Mouse (Mus musculus) embryonic facial prominence, embryonic 14.5 days (tissue): Measurements from ENCODE around the gene Ppp4r4. TPM values are rescaled to one million over a fixed set of nuclear protein-coding genes. Genes with fewer than 3 reads are reported as not detected.

Experiments
- ATAC-seq: fragments of 200-750 bp; cut with Nextera tagmentation; 2 replicates; pipeline ENCODE4 v1.8.0; 2017; ENCODE audit warnings: low read depth, moderate number of reproducible peaks, moderate TSS enrichment
- DNase-seq: peaks from one replicate; pipeline ENCODE4 v3.0.0-alpha.2; 2015; ENCODE audit warnings: low spot score
- H3K27ac ChIP-seq: fragments of 300-500 bp; sonication (generic); replicated peaks from 2 replicates; pipeline ENCODE4 v1.5.1; 2014; ENCODE audit warnings: low read depth, mild to moderate bottlenecking, low read length, moderate library complexity
- H3K27me3 ChIP-seq: fragments of 300-500 bp; sonication (generic); replicated peaks from 2 replicates; pipeline ENCODE4 v1.6.1; 2014; ENCODE audit warnings: low read length; ENCODE audit not compliant: control insufficient read depth, insufficient read depth
- H3K36me3 ChIP-seq: fragments of 300-500 bp; sonication (generic); 2 replicates; pipeline ENCODE4 v1.6.1; 2014; ENCODE audit warnings: low read length, mixed read lengths; ENCODE audit not compliant: control insufficient read depth, insufficient read depth
- H3K4me1 ChIP-seq: fragments of 300-500 bp; sonication (generic); 2 replicates; pipeline ENCODE4 v1.6.1; 2014; ENCODE audit warnings: antibody characterized with exemption, low read length; ENCODE audit not compliant: control insufficient read depth, insufficient read depth
- H3K4me2 ChIP-seq: fragments of 300-500 bp; sonication (generic); 2 replicates; pipeline ENCODE4 v1.6.1; 2014; ENCODE audit warnings: low read depth, mild to moderate bottlenecking, low read length, moderate library complexity, mixed read lengths
- H3K4me3 ChIP-seq: fragments of 300-500 bp; sonication (generic); 2 replicates; pipeline ENCODE4 v1.5.1; 2014; ENCODE audit warnings: low read depth, mild to moderate bottlenecking, low read length
- H3K9ac ChIP-seq: fragments of 300-500 bp; sonication (generic); 2 replicates; pipeline ENCODE4 v1.6.1; 2014; ENCODE audit warnings: low read depth, mild to moderate bottlenecking, low read length, moderate library complexity, mixed read lengths
- H3K9me3 ChIP-seq: fragments of 300-500 bp; sonication (generic); 2 replicates; pipeline ENCODE4 v1.6.1; 2016; ENCODE audit warnings: low read length; ENCODE audit not compliant: control insufficient read depth
- WGBS: fragments of 180-500 bp; shearing (Covaris S2); extraction: QIAGEN DNeasy Blood & Tissue Kit; methylation state at CpG from one replicate; pipeline ENCODE4 v1.1.7; 2014; 5-methylcytosine and 5-hydroxymethylcytosine counted together
- polyA plus RNA-seq: library from polyadenylated mRNA; unstranded; fragments of >200 nt; fragmentation: Nextera tagmentation; extraction: Ambion mirVana; gene quantifications from 2 replicates; pipeline ENCODE4 v1.2.1, GENCODE M21; 2014

Ppp4r4 gene
- polyA plus RNA-seq, 1 experiment from 2014 or later, result 1.2 TPM

DNA sequence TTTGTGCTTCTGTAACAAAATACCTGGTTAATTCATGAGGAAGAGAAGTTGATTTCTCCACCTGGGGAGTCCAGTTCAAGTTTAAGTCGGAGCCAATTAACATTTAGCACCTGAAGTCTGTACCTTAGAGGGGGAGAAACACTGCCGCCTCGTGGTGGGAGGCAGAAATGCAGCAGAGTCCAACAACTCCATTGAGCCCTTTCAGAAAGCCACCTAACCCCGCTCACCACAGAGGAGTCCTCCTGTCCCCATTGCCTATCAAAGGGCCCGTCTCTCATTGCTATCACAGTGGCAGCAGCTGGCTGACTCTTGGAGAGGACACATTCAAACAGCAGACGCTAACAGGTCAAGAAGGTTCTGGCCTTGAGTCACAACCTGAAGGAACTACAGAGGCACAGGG lies 37.6 kb upstream of the Ppp4r4 start:
- ATAC-seq, result no peak
- H3K27ac ChIP-seq, result no peak overlapping the region
- H3K4me2 ChIP-seq, result no peak overlapping the region
- H3K27me3 ChIP-seq, result no peaks in the 10 kb centered on the region
- DNase-seq, result no peak
- H3K4me1 ChIP-seq, result no peaks in the 10 kb centered on the region
- H3K36me3 ChIP-seq, result no peaks in the 10 kb centered on the region
- H3K9me3 ChIP-seq, result no peaks in the 10 kb centered on the region
- no peak overlapping the region for H3K9ac ChIP-seq
- no peak overlapping the region for H3K4me3 ChIP-seq
- whole genome bisulfite sequencing, result 24% methylated on average over 6 of the region's 6 CpGs

DNA sequence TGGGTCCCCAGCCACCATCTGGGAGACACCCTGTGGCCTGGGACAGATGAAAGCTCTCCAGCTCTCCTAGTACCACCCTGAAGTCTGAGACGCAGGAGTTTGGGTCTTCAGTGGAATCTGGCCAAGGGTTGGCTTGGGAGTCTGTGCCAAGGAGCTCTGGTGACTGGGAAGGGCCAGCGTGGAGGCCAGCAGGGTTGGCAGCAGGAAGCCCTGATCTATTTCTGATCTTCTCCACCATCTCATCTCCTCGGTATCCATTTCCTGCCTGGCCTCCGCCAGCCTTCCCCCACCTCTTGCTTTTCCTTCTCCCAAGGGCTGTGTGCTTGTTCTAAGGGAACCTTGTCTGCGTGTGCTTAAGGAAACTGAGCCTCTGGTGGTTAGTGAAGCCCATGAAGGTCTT lies 33.3 kb upstream of the Ppp4r4 start:
- no peak for ATAC-seq
- WGBS, result 65% methylated on average over 5 of the region's 5 CpGs
- H3K36me3 ChIP-seq, result no peaks in the 10 kb centered on the region

DNA sequence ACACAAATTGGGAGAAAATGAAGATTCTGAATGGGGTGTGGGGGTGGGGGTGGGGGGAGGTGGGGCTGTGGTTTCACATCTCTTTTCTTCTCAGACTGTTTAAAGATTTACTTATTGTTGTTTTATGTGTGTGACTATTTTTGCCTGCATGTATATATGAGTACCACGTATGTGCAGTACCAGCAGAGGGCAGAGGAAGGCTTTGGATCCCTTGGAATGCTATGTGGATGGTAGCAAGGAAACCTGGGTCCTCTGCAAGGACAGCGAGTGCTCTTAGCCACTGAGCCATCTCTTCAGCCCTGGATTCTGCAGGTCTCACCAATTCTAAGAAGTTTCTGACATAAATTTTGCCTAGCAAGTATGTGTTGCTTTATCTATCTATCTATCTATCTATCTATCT lies 32.8 kb upstream of the Ppp4r4 start:
- no peaks in the 10 kb centered on the region for H3K9me3 ChIP-seq
- no peaks in the 10 kb centered on the region for H3K27me3 ChIP-seq
- 79% methylated on average over 2 of the region's 2 CpGs for WGBS

More for the DNA sequence above, 33.3 kb upstream of the Ppp4r4 start:
- Histone ChIP-seq H3K27ac (no peak overlapping the region), H3K4me3 (no peak overlapping the region), H3K9ac (no peak overlapping the region), H3K4me2 (no peak overlapping the region), H3K4me1 (no peaks in the 10 kb centered on the region), H3K9me3 (no peaks in the 10 kb centered on the region), H3K27me3 (no peaks in the 10 kb centered on the region)
- DNase-seq, result no peak

GRCm38 (mm10) chr12:103503300-103503699 lies 28.8 kb upstream of the Ppp4r4 start:
- DNase-seq (no peak), ATAC-seq (no peak)
- no peaks in the 10 kb centered on the region for H3K4me1 ChIP-seq
- H3K27me3 ChIP-seq, result no peaks in the 10 kb centered on the region
- no peaks in the 10 kb centered on the region for H3K9me3 ChIP-seq
- H3K4me2 ChIP-seq, result no peak overlapping the region
- 77% methylated on average over 3 of the region's 3 CpGs for WGBS
- H3K36me3 ChIP-seq, result no peaks in the 10 kb centered on the region
- H3K4me3 ChIP-seq, result no peak overlapping the region
- H3K9ac ChIP-seq, result no peak overlapping the region
- H3K27ac ChIP-seq, result no peak overlapping the region

More for the DNA sequence above, 32.8 kb upstream of the Ppp4r4 start:
- Histone ChIP-seq H3K4me3 (no peak overlapping the region), H3K4me2 (no peak overlapping the region), H3K9ac (no peak overlapping the region), H3K27ac (no peak overlapping the region), H3K36me3 (no peaks in the 10 kb centered on the region), H3K4me1 (no peaks in the 10 kb centered on the region)
- DNase-seq (no peak), ATAC-seq (no peak)

DNA sequence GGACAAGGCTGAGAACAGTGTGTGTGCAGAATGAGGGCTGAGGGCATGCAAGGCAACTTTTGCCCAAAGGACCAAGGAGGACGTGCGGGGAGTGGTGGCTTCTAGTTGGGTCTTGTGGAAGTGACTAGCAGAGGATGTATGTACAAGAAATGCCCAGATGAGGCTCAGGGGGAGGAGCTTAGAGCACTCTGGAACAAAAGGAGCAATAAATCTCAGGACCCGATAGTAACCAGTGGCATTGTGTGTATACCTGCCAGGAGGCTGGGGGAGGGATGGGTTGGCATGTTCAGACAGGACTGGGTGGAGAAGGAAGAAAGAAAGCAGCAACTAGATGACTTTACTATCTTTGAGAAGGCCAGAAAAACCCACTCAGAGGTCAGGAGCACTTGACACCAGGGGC lies 27.7 kb upstream of the Ppp4r4 start:
- no peak overlapping the region for H3K4me2 ChIP-seq
- no peak overlapping the region for H3K27ac ChIP-seq
- no peak for DNase-seq
- no peaks in the 10 kb centered on the region for H3K9me3 ChIP-seq
- WGBS, result 84% methylated on average over 3 of the region's 3 CpGs
- no peaks in the 10 kb centered on the region for H3K27me3 ChIP-seq
- no peaks in the 10 kb centered on the region for H3K4me1 ChIP-seq
- no peak overlapping the region for H3K9ac ChIP-seq
- H3K36me3 ChIP-seq, result no peaks in the 10 kb centered on the region
- no peak overlapping the region for H3K4me3 ChIP-seq
- no peak for ATAC-seq

GRCm38 (mm10) chr12:103508346-103508745 lies 23.7 kb upstream of the Ppp4r4 start:
- no peak overlapping the region for H3K4me2 ChIP-seq
- ATAC-seq, result no peak
- no peak overlapping the region for H3K4me3 ChIP-seq
- H3K27me3 ChIP-seq, result no peaks in the 10 kb centered on the region
- no peak overlapping the region for H3K9ac ChIP-seq
- no peak overlapping the region for H3K27ac ChIP-seq
- H3K9me3 ChIP-seq, result no peaks in the 10 kb centered on the region
- H3K36me3 ChIP-seq, result no peaks in the 10 kb centered on the region
- DNase-seq, result no peak
- no peaks in the 10 kb centered on the region for H3K4me1 ChIP-seq
- 77% methylated on average over 4 of the region's 4 CpGs for WGBS

DNA sequence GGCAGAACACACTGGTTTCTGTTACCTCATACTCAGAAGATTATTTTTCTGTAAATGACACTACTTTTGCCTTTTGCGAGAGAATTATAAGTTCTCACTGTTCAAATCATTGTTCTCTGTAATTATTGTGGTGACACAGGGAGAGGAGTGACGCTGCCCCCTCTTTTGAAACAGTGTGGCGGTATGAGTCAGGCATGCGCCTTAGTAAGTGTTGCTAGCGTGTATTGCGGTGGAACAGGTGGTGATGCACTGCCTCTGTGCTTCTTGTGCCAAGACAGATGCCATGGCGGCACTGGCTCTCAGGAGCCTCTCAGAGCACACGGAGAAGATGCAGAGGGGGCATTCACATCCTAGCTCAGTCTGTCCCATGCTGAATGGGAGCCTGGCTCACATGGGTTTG lies 22.2 kb upstream of the Ppp4r4 start:
- Histone ChIP-seq H3K4me1 (no peaks in the 10 kb centered on the region), H3K27ac (no peak overlapping the region), H3K4me3 (no peak overlapping the region), H3K4me2 (no peak overlapping the region), H3K27me3 (no peaks in the 10 kb centered on the region), H3K9ac (no peak overlapping the region), H3K36me3 (no peaks in the 10 kb centered on the region), H3K9me3 (no peaks in the 10 kb centered on the region)
- DNase-seq (no peak), ATAC-seq (no peak)
- 88% methylated on average over 8 of the region's 8 CpGs for WGBS

- WGBS, result 52% methylated on average over 2 of the region's 2 CpGs
- H3K4me2 ChIP-seq, result no peak overlapping the region
These were observed 20.5 kb upstream of the Ppp4r4 start for GRCm38 (mm10) chr12:103511586-103511985.

DNA sequence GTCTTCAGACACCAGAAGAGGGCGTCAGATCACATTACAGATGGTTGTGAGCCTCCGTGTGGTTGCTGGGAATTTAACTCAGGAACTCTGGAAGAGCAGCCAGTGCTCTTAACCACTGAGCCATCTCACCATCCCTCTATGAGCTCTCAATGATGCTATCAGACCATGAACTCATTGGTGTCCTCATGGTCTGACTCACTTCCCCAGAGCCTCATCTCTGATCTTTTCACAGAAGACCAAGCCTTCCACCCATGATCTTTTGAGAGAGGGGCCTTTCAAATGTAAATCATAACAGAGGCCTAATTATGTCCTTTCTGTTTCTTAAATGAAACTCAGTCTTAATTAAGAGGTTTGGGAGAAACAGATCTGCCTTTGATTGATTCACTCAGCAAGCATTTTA lies 19.0 kb upstream of the Ppp4r4 start:
- H3K4me2 ChIP-seq, result no peak overlapping the region
- H3K9me3 ChIP-seq, result no peaks in the 10 kb centered on the region
- no peak overlapping the region for H3K9ac ChIP-seq
- H3K4me3 ChIP-seq, result no peak overlapping the region
- no peaks in the 10 kb centered on the region for H3K4me1 ChIP-seq
- no peak for DNase-seq
- H3K36me3 ChIP-seq, result no peaks in the 10 kb centered on the region
- H3K27ac ChIP-seq, result no peak overlapping the region
- no peak for ATAC-seq
- H3K27me3 ChIP-seq, result no peaks in the 10 kb centered on the region
- WGBS, result 59% methylated on average over 2 of the region's 2 CpGs

More at GRCm38 (mm10) chr12:103511586-103511985, 20.5 kb upstream of the Ppp4r4 start:
- ATAC-seq, result no peak
- Histone ChIP-seq H3K4me1 (no peaks in the 10 kb centered on the region), H3K4me3 (no peak overlapping the region), H3K9ac (no peak overlapping the region), H3K27me3 (no peaks in the 10 kb centered on the region), H3K27ac (no peak overlapping the region), H3K36me3 (no peaks in the 10 kb centered on the region), H3K9me3 (no peaks in the 10 kb centered on the region)
- no peak for DNase-seq
